Mouse (Mus musculus) CH12.LX (cell line): Measurements from ENCODE around the gene Lhx2. TPM values are rescaled to one million over a fixed set of nuclear protein-coding genes. Genes with fewer than 3 reads are reported as not detected.

Experiments
- DNase-seq: peaks from one replicate; pipeline ENCODE4 v3.0.0-alpha.2; 2013; ENCODE audit errors: extremely low read depth
- H3K27ac ChIP-seq: 2 replicates; pipeline ENCODE4 v1.5.1; 2012; ENCODE audit warnings: low read depth, mild to moderate bottlenecking, control low read depth, moderate library complexity; ENCODE audit not compliant: insufficient read depth
- H3K27me3 ChIP-seq: replicated peaks from 2 replicates; pipeline ENCODE3; 2012; ENCODE audit warnings: inconsistent platforms
- H3K36me3 ChIP-seq, 2 experiments: replicated peaks in 1 of 2; 2 replicates each; pipeline versions ENCODE3 to v1.6.1; 2012; ENCODE audit warnings: inconsistent platforms in 1 of 2, low read length in 1 of 2, mild to moderate bottlenecking in 1 of 2, mixed read lengths in 1 of 2, moderate library complexity in 1 of 2; ENCODE audit not compliant: control insufficient read depth in 1 of 2, insufficient read depth in 1 of 2
- H3K4me1 ChIP-seq, 2 experiments: 2 replicates each; pipeline ENCODE4 v1.6.1; 2012; ENCODE audit warnings: inconsistent platforms in 1 of 2, moderate library complexity in 1 of 2; ENCODE audit not compliant: insufficient read depth in 2 of 2, control insufficient read depth in 1 of 2
- H3K4me2 ChIP-seq: 2 replicates; pipeline ENCODE4 v1.6.1; 2012; ENCODE audit warnings: low read depth, mild to moderate bottlenecking, control low read depth; ENCODE audit not compliant: poor library complexity, insufficient read depth, severe bottlenecking
- H3K4me3 ChIP-seq, 3 experiments: fragments of 150-350 bp in 1 of 3; sonication (generic) in 1 of 3; replicated peaks in 1 of 3; 2 replicates each; pipeline versions ENCODE3 to v1.5.1; 2011 to 2012; ENCODE audit warnings: low read depth in 2 of 3, low read length in 2 of 3, mild to moderate bottlenecking in 2 of 3, moderate library complexity in 2 of 3, control low read depth in 1 of 3, improper control_type of control experiment in 1 of 3, inconsistent platforms in 1 of 3, mixed read lengths in 1 of 3; ENCODE audit not compliant: poor library complexity in 1 of 3
- H3K79me2 ChIP-seq: replicated peaks from 2 replicates; pipeline ENCODE4 v1.6.1; 2012; ENCODE audit warnings: mild to moderate bottlenecking, moderate library complexity; ENCODE audit not compliant: control insufficient read depth, poor library complexity, insufficient read depth, severe bottlenecking; ENCODE audit errors: extremely low read depth
- H3K9ac ChIP-seq: 2 replicates; pipeline ENCODE4 v1.6.1; 2012; ENCODE audit warnings: low read depth, mild to moderate bottlenecking, control low read depth, moderate library complexity; ENCODE audit not compliant: insufficient read depth
- H3K9me3 ChIP-seq: replicated peaks from 2 replicates; pipeline ENCODE3; 2012; ENCODE audit warnings: low read length, inconsistent platforms, mixed read lengths
- BHLHE40 ChIP-seq: IDR thresholded peaks from 2 replicates; pipeline ENCODE4 v1.6.1; 2011; ENCODE audit warnings: mild to moderate bottlenecking, low read depth, low read length, improper control_type of control experiment
- CHD1 ChIP-seq: IDR thresholded peaks from 2 replicates; pipeline ENCODE4 v1.6.1; 2012; ENCODE audit warnings: low read depth, low read length, improper control_type of control experiment, inconsistent platforms
- ELF1 ChIP-seq: IDR thresholded peaks from 2 replicates; pipeline ENCODE4 v1.6.1; 2014; ENCODE audit warnings: low read depth, mild to moderate bottlenecking, inconsistent platforms, low read length, improper control_type of control experiment
- ETS1 ChIP-seq: conservative IDR thresholded peaks from 2 replicates; pipeline ENCODE4 v1.6.1; 2012; ENCODE audit warnings: low read depth, mild to moderate bottlenecking, inconsistent platforms, low read length, improper control_type of control experiment, moderate library complexity
- GABPA ChIP-seq: IDR thresholded peaks from 2 replicates; pipeline ENCODE4 v1.6.1; 2012; ENCODE audit warnings: low read depth, low read length, improper control_type of control experiment, inconsistent platforms; ENCODE audit not compliant: insufficient replicate concordance
- JUN ChIP-seq: IDR thresholded peaks from 2 replicates; pipeline ENCODE4 v1.6.1; 2011; ENCODE audit warnings: low read depth, mild to moderate bottlenecking, low read length, improper control_type of control experiment, moderate library complexity; ENCODE audit not compliant: insufficient read depth
- JUND ChIP-seq: conservative IDR thresholded peaks from 2 replicates; pipeline ENCODE4 v1.6.1; 2011; ENCODE audit warnings: low read depth, low read length, improper control_type of control experiment
- MAFK ChIP-seq: IDR thresholded peaks from 2 replicates; pipeline ENCODE4 v1.6.1; 2011; ENCODE audit warnings: low read length, improper control_type of control experiment; ENCODE audit not compliant: insufficient replicate concordance
- MYC ChIP-seq: IDR thresholded peaks from 2 replicates; pipeline ENCODE4 v1.6.1; 2011; ENCODE audit warnings: low read depth, mild to moderate bottlenecking, improper control_type of control experiment, low read length
- RAD21 ChIP-seq: IDR thresholded peaks from 2 replicates; pipeline ENCODE4 v1.6.1; 2011; ENCODE audit warnings: low read depth, mild to moderate bottlenecking, low read length, improper control_type of control experiment, moderate library complexity
- RCOR1 ChIP-seq: conservative IDR thresholded peaks from 2 replicates; pipeline ENCODE4 v1.6.1; 2012; ENCODE audit warnings: low read depth, mild to moderate bottlenecking, inconsistent platforms, low read length, improper control_type of control experiment
- SIN3A ChIP-seq: IDR thresholded peaks from 2 replicates; pipeline ENCODE4 v1.6.1; 2012; ENCODE audit warnings: low read length, improper control_type of control experiment, inconsistent platforms
- SMC3 ChIP-seq: IDR thresholded peaks from 2 replicates; pipeline ENCODE4 v1.6.1; 2011; ENCODE audit warnings: low read depth, low read length, improper control_type of control experiment
- TBP ChIP-seq: conservative IDR thresholded peaks from 2 replicates; pipeline ENCODE4 v1.6.1; 2011; ENCODE audit warnings: low read depth, low read length, improper control_type of control experiment
- TCF12 ChIP-seq: IDR thresholded peaks from 2 replicates; pipeline ENCODE4 v1.6.1; 2014; ENCODE audit warnings: low read depth, mild to moderate bottlenecking, inconsistent platforms, low read length, improper control_type of control experiment
- UBTF ChIP-seq: IDR thresholded peaks from 2 replicates; pipeline ENCODE4 v1.6.1; 2012; ENCODE audit warnings: low read depth, mild to moderate bottlenecking, inconsistent platforms, low read length, improper control_type of control experiment, moderate library complexity
- USF2 ChIP-seq: conservative IDR thresholded peaks from 2 replicates; pipeline ENCODE4 v1.6.1; 2011; ENCODE audit warnings: low read depth, low read length, improper control_type of control experiment
- ZNF384 ChIP-seq: IDR thresholded peaks from 2 replicates; pipeline ENCODE4 v1.6.1; 2012; ENCODE audit warnings: low read depth, low read length, improper control_type of control experiment, inconsistent platforms
- dilution Hi-C: fragments of 300-500 bp; cut with MboI; formaldehyde crosslinking; loops from 2 replicates; pipeline ENCODE4 v1.14.3; 2020; ENCODE audit warnings: low sequenced_read_pairs; ENCODE audit not compliant: extremely low pct_unique_long_range_greater_than_20kb, extremely low pct_ligation_motif_present
- in situ Hi-C: fragments of 300-500 bp; cut with MboI; formaldehyde crosslinking; loops from 3 replicates; pipeline ENCODE4 v1.14.3; 2019; ENCODE audit warnings: low sequenced_read_pairs, low pct_ligation_motif_present, low pct_unique_long_range_greater_than_20kb, mixed read lengths
- polyA plus RNA-seq: library from polyadenylated mRNA; unstranded; fragments of >175 nt; gene quantifications from 2 replicates; pipeline ENCODE4 v1.2.1, GENCODE M21; 2012; ENCODE audit warnings: low read depth; ENCODE audit not compliant: insufficient read length
- total RNA-seq, 2 experiments: library from RNA; depleted of rRNA; stranded (reverse); fragments of 300-350 nt in 1 of 2; fragments of >200 nt in 1 of 2; gene quantifications; 2 replicates each; pipeline ENCODE4 v1.2.3; 2012 to 2014

Lhx2 gene
- total and polyA plus RNA-seq, 3 experiments = 0.24 to 0.47 (median 0.34) TPM

DNA sequence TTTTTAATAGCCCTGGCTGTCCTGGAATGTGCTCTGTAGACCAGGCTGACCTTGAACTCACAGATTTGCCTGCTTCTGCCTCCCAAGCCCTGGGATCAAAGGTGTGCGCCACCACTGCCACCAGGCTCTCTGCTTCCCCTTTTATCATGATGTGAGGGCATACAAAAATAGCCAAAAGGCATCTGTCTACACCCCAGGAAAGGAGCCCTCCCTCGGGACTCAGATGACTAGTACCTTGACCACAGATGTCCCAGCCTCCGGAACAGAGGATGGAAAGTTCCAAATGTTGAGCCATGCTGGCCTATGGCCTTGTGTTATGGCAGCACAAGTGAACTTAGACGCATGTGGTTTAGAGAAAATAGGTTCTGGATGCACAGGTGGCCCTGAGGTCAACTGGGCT is 66.3 kb downstream of the Lhx2 start (continued):
- no peak for TF ChIP-seq UBTF
- no peak for TF ChIP-seq RAD21
- TF ChIP-seq TCF12 = peak; percentile 49; the same call in 1 of the 2 replicates
- TF ChIP-seq MYC = 0 out of 2 replicates have a peak, but pooled peaks have one; percentile 27
- TF ChIP-seq ELF1 = no peak
- no peak for TF ChIP-seq CHD1
- TF ChIP-seq BHLHE40 = peak; percentile 44; the same call in 1 of the 2 replicates

- in situ Hi-C loops = no loop called here
These were observed 70.2 kb downstream of the Lhx2 start for GRCm38 (mm10) chr2:38409309-38409708.

GRCm38 (mm10) chr2:38410227-38410626 is 71.1 kb downstream of the Lhx2 start:
- Histone ChIP-seq H3K4me2 (0 out of 2 replicates have a peak overlapping the region, but pooled peaks have one; percentile 18), H3K9me3 (no peaks in the 10 kb centered on the region), H3K4me3 (no peak overlapping the region), H3K79me2 (no peaks in the 10 kb centered on the region), H3K27me3 (peaks cover 40% of the 10 kb centered on the region), H3K27ac (no peak overlapping the region), H3K36me3 (no peaks in the 10 kb centered on the region), H3K4me1 (peaks cover 17 to 33% of the 10 kb centered on the region in 2 experiments), H3K9ac (no peak overlapping the region)
- TF ChIP-seq BHLHE40 = 0 out of 2 replicates have a peak, but pooled peaks have one; percentile 8
- no peak for TF ChIP-seq TBP
- DNase-seq = no peak
- dilution Hi-C loops (no loop called here), in situ Hi-C loops (no loop called here)

More at GRCm38 (mm10) chr2:38409309-38409708, 70.2 kb downstream of the Lhx2 start:
- no peaks in the 10 kb centered on the region for H3K36me3 ChIP-seq
- peaks cover 33% of the 10 kb centered on the region for H3K27me3 ChIP-seq
- TF ChIP-seq ETS1 (peak; percentile 21; the same call in 1 of the 2 replicates), ELF1 (no peak)
- TF ChIP-seq, all 38 proteins: peak for 1
- H3K9me3 ChIP-seq = no peaks in the 10 kb centered on the region
- H3K9ac ChIP-seq = no peak overlapping the region
- peak; percentile 30 for DNase-seq
- no peak overlapping the region for H3K27ac ChIP-seq
- no peak overlapping the region for H3K4me3 ChIP-seq
- no peak overlapping the region for H3K4me2 ChIP-seq
- H3K4me1 ChIP-seq = peaks cover 17 to 42% of the 10 kb centered on the region in 2 experiments
- dilution Hi-C loops = no loop called here
- H3K79me2 ChIP-seq = no peaks in the 10 kb centered on the region

DNA sequence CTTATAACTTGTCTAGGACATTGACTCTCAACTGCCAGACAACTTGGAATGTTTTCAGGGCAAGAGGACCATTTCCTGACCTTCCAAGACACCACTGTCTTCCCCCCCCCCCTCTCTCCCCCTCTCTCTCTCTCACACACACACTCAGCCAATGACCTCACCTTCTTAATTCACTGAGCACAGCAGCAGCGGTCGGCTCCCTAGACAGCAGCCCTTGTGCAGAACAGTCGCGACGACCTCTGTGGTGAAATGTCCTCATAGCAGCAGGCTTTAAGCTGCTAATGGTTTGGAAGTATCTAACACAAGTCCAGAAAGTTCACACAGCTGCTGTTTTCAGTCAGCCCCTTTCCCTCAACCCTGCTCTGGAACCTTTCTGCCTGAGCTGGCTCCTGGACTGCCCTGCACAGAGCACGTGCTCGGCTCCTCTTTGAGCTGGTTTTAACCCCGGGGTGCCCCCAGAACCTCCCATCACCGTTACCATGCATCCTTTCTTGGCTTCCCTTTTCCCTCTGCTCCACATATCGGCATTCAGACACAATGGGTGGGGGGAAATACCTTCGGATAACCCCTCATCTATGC is 73.6 kb downstream of the Lhx2 start:
- Histone ChIP-seq H3K79me2 (no peaks in the 10 kb centered on the region), H3K4me1 (peaks cover 17 to 25% of the 10 kb centered on the region in 2 experiments), H3K4me3 (no peak overlapping the region), H3K9me3 (no peaks in the 10 kb centered on the region), H3K9ac (no peak overlapping the region), H3K36me3 (no peaks in the 10 kb centered on the region), H3K27me3 (peaks cover 48% of the 10 kb centered on the region), H3K4me2 (no peak overlapping the region), H3K27ac (no peak overlapping the region)
- TF ChIP-seq RCOR1 (no peak), ETS1 (no peak), SIN3A (no peak), MAFK (no peak), RAD21 (no peak), JUN (no peak), USF2 (no peak), ZNF384 (no peak), SMC3 (no peak), JUND (no peak), GABPA (no peak)
- in situ Hi-C loops (no loop called here), dilution Hi-C loops (no loop called here)
- DNase-seq = no peak
